Mouse (Mus musculus): ENCODE measurements around the gene Wdr95. TPM values are rescaled to one million over a fixed set of nuclear protein-coding genes. Genes with fewer than 3 reads are reported as not detected.

The Wdr95 gene
- polyA plus RNA-seq, 1 experiment from 2014 or later, result 0.11 TPM

GRCm38 (mm10) chr5:149582642-149583262, 54.3 kb downstream of the Wdr95 start:
- Histone ChIP-seq H3K27ac (ENCODE audit: low read length) (no peak overlapping the region), H3K4me3 (ENCODE audit: low read length) (no peak overlapping the region), H3K9ac (ENCODE audit: low read length) (no peak overlapping the region), H3K36me3 (ENCODE audit: control insufficient read depth, insufficient read depth) (no peaks in the 10 kb centered on the region), H3K27me3 (ENCODE audit: control insufficient read depth, insufficient read depth, low read length) (no peaks in the 10 kb centered on the region), H3K4me2 (ENCODE audit: low read depth, low read length) (no peak overlapping the region), H3K4me1 (ENCODE audit: control insufficient read depth, insufficient read depth, low read length) (no peaks in the 10 kb centered on the region; the same call in 1 of the 2 replicates), H3K9me3 (replicated peaks; ENCODE audit: control insufficient read depth, low read length) (no peaks in the 10 kb centered on the region)
- 58% methylated on average over 5 of the region's 5 CpGs for WGBS
- ATAC-seq (replicated peaks; ENCODE audit: extremely low read depth, insufficient read depth, low FRiP score), result no peak

- Histone ChIP-seq H3K4me1 (ENCODE audit: control insufficient read depth, insufficient read depth, low read length) (peaks cover 3% of the 10 kb centered on the region), H3K9ac (ENCODE audit: low read length) (no peak overlapping the region), H3K36me3 (ENCODE audit: control insufficient read depth, insufficient read depth) (no peaks in the 10 kb centered on the region), H3K27ac (ENCODE audit: low read length) (no peak overlapping the region), H3K27me3 (ENCODE audit: control insufficient read depth, insufficient read depth, low read length) (no peaks in the 10 kb centered on the region), H3K4me2 (ENCODE audit: low read depth, low read length) (no peak overlapping the region), H3K9me3 (replicated peaks; ENCODE audit: control insufficient read depth, low read length) (no peaks in the 10 kb centered on the region), H3K4me3 (ENCODE audit: low read length) (no peak overlapping the region)
- WGBS, result 38% methylated on average over 8 of the region's 8 CpGs
- no peak for ATAC-seq (replicated peaks; ENCODE audit: extremely low read depth, insufficient read depth, low FRiP score)
Measured at GRCm38 (mm10) chr5:149583507-149583906, 55.0 kb downstream of the Wdr95 start.

- ATAC-seq (replicated peaks; ENCODE audit: extremely low read depth, insufficient read depth, low FRiP score), result no peak
- Histone ChIP-seq H3K27ac (ENCODE audit: low read length) (no peak overlapping the region), H3K4me1 (ENCODE audit: control insufficient read depth, insufficient read depth, low read length) (peaks cover 5% of the 10 kb centered on the region), H3K27me3 (ENCODE audit: control insufficient read depth, insufficient read depth, low read length) (no peaks in the 10 kb centered on the region), H3K4me2 (ENCODE audit: low read depth, low read length) (no peak overlapping the region), H3K9me3 (replicated peaks; ENCODE audit: control insufficient read depth, low read length) (no peaks in the 10 kb centered on the region), H3K9ac (ENCODE audit: low read length) (no peak overlapping the region), H3K36me3 (ENCODE audit: control insufficient read depth, insufficient read depth) (no peaks in the 10 kb centered on the region), H3K4me3 (ENCODE audit: low read length) (no peak overlapping the region)
- WGBS, result 59% methylated on average over 8 of the region's 8 CpGs
Measured at GRCm38 (mm10) chr5:149584154-149584655, 55.7 kb downstream of the Wdr95 start.

- H3K27ac ChIP-seq (ENCODE audit: low read length), result no peak overlapping the region
- no peak overlapping the region for H3K4me2 ChIP-seq (ENCODE audit: low read depth, low read length)
- WGBS, result 76% methylated on average over 1 of the region's 1 CpGs
- peaks cover 5% of the 10 kb centered on the region for H3K4me1 ChIP-seq (ENCODE audit: control insufficient read depth, insufficient read depth, low read length)
- ATAC-seq (replicated peaks; ENCODE audit: extremely low read depth, insufficient read depth, low FRiP score), result no peak
- no peaks in the 10 kb centered on the region for H3K27me3 ChIP-seq (ENCODE audit: control insufficient read depth, insufficient read depth, low read length)
- no peak overlapping the region for H3K9ac ChIP-seq (ENCODE audit: low read length)
- H3K36me3 ChIP-seq (ENCODE audit: control insufficient read depth, insufficient read depth), result no peaks in the 10 kb centered on the region
- no peaks in the 10 kb centered on the region for H3K9me3 ChIP-seq (replicated peaks; ENCODE audit: control insufficient read depth, low read length)
- no peak overlapping the region for H3K4me3 ChIP-seq (ENCODE audit: low read length)
Measured at GRCm38 (mm10) chr5:149585231-149585630, 56.8 kb downstream of the Wdr95 start.

DNA sequence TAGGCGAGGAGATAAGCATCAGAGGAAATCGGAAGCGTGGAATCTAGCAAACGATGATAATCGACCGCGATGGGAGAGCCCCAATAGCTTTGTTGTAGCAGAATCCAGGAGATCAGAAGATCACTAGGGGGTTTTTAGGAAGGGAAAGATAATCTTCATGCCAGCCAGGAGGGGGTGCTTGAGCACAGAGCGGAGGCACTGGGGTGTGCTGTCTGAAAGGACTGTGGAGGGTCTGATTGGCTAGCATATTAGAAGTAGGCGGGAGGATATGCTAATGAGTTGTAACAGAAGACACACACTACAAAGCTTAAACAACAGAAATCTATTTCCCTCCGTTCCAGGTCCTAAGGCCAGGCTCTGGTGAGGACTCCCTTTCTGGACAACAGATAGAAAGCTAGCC, 57.4 kb downstream of the Wdr95 start:
- 54% methylated on average over 10 of the region's 10 CpGs for WGBS
- ATAC-seq (replicated peaks; ENCODE audit: extremely low read depth, insufficient read depth, low FRiP score), result no peak
- Histone ChIP-seq H3K4me1 (ENCODE audit: control insufficient read depth, insufficient read depth, low read length) (peaks cover 5% of the 10 kb centered on the region), H3K4me2 (ENCODE audit: low read depth, low read length) (no peak overlapping the region), H3K27me3 (ENCODE audit: control insufficient read depth, insufficient read depth, low read length) (no peaks in the 10 kb centered on the region), H3K9ac (ENCODE audit: low read length) (no peak overlapping the region), H3K27ac (ENCODE audit: low read length) (no peak overlapping the region), H3K36me3 (ENCODE audit: control insufficient read depth, insufficient read depth) (no peaks in the 10 kb centered on the region), H3K9me3 (replicated peaks; ENCODE audit: control insufficient read depth, low read length) (no peaks in the 10 kb centered on the region), H3K4me3 (ENCODE audit: low read length) (no peak overlapping the region)

- Histone ChIP-seq H3K4me1 (ENCODE audit: control insufficient read depth, insufficient read depth, low read length) (peaks cover 5% of the 10 kb centered on the region), H3K9ac (ENCODE audit: low read length) (no peak overlapping the region), H3K4me2 (ENCODE audit: low read depth, low read length) (no peak overlapping the region), H3K27me3 (ENCODE audit: control insufficient read depth, insufficient read depth, low read length) (no peaks in the 10 kb centered on the region), H3K4me3 (ENCODE audit: low read length) (no peak overlapping the region), H3K27ac (ENCODE audit: low read length) (no peak overlapping the region), H3K9me3 (replicated peaks; ENCODE audit: control insufficient read depth, low read length) (peaks cover 3% of the 10 kb centered on the region; the same call in 1 of the 2 replicates), H3K36me3 (ENCODE audit: control insufficient read depth, insufficient read depth) (no peaks in the 10 kb centered on the region)
- 71% methylated on average over 11 of the region's 11 CpGs for WGBS
- ATAC-seq (replicated peaks; ENCODE audit: extremely low read depth, insufficient read depth, low FRiP score), result no peak
Measured at GRCm38 (mm10) chr5:149587327-149587895, 58.9 kb downstream of the Wdr95 start.

- WGBS, result 35% methylated on average over 7 of the region's 7 CpGs
- Histone ChIP-seq H3K9ac (ENCODE audit: low read length) (no peak overlapping the region), H3K36me3 (ENCODE audit: control insufficient read depth, insufficient read depth) (no peaks in the 10 kb centered on the region), H3K4me2 (ENCODE audit: low read depth, low read length) (no peak overlapping the region), H3K4me1 (ENCODE audit: control insufficient read depth, insufficient read depth, low read length) (peaks cover 5% of the 10 kb centered on the region), H3K4me3 (ENCODE audit: low read length) (no peak overlapping the region), H3K27ac (ENCODE audit: low read length) (no peak overlapping the region), H3K27me3 (ENCODE audit: control insufficient read depth, insufficient read depth, low read length) (no peaks in the 10 kb centered on the region), H3K9me3 (replicated peaks; ENCODE audit: control insufficient read depth, low read length) (peaks cover 6% of the 10 kb centered on the region; the same call in 1 of the 2 replicates)
- 0 out of 2 replicates have a peak, but pooled peaks have one; percentile 39 for ATAC-seq (replicated peaks; ENCODE audit: extremely low read depth, insufficient read depth, low FRiP score)
Measured at GRCm38 (mm10) chr5:149588814-149589534, 60.5 kb downstream of the Wdr95 start.

- Histone ChIP-seq H3K36me3 (ENCODE audit: control insufficient read depth, insufficient read depth) (no peaks in the 10 kb centered on the region), H3K4me2 (ENCODE audit: low read depth, low read length) (no peak overlapping the region), H3K27me3 (ENCODE audit: control insufficient read depth, insufficient read depth, low read length) (no peaks in the 10 kb centered on the region), H3K9ac (ENCODE audit: low read length) (no peak overlapping the region), H3K27ac (ENCODE audit: low read length) (0 out of 2 replicates have a peak overlapping the region, but pooled peaks have one; percentile 9), H3K4me1 (ENCODE audit: control insufficient read depth, insufficient read depth, low read length) (peaks cover 5% of the 10 kb centered on the region), H3K9me3 (replicated peaks; ENCODE audit: control insufficient read depth, low read length) (peaks cover 6% of the 10 kb centered on the region; the same call in 1 of the 2 replicates), H3K4me3 (ENCODE audit: low read length) (no peak overlapping the region)
- no peak for ATAC-seq (replicated peaks; ENCODE audit: extremely low read depth, insufficient read depth, low FRiP score)
- WGBS, result 47% methylated on average over 3 of the region's 3 CpGs
Measured at GRCm38 (mm10) chr5:149589932-149590331, 61.5 kb downstream of the Wdr95 start.

DNA sequence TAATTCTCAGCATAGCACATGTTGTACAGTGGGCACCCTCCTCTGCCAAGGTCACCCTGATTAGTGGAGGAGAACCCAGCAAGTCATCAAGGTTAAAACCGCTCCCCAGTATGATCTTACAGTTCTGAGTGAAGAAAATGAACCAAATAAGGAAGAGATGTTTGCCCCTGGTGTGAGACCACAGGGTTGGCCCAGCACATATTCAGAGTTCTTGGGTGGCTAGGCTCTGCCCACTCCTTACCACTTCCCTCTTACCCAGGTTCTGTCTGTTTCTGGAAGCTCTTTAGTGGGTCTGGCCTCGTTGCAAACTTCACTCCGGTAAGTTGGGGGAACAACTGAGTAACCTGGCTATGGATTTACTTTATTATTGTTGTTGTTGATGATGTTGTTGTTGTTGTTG, 65.7 kb downstream of the Wdr95 start:
- no peak for ATAC-seq (replicated peaks; ENCODE audit: extremely low read depth, insufficient read depth, low FRiP score)
- no peaks in the 10 kb centered on the region for H3K27me3 ChIP-seq (ENCODE audit: control insufficient read depth, insufficient read depth, low read length)
- WGBS, result 87% methylated on average over 3 of the region's 3 CpGs

More for the DNA sequence above, 65.7 kb downstream of the Wdr95 start:
- peaks cover 6% of the 10 kb centered on the region; the same call in 1 of the 2 replicates for H3K9me3 ChIP-seq (replicated peaks; ENCODE audit: control insufficient read depth, low read length)
- H3K4me1 ChIP-seq (ENCODE audit: control insufficient read depth, insufficient read depth, low read length), result no peaks in the 10 kb centered on the region
- H3K27ac ChIP-seq (ENCODE audit: low read length), result no peak overlapping the region
- no peak overlapping the region for H3K4me2 ChIP-seq (ENCODE audit: low read depth, low read length)
- H3K9ac ChIP-seq (ENCODE audit: low read length), result no peak overlapping the region
- no peak overlapping the region for H3K4me3 ChIP-seq (ENCODE audit: low read length)
- no peaks in the 10 kb centered on the region for H3K36me3 ChIP-seq (ENCODE audit: control insufficient read depth, insufficient read depth)
